Comparison of ENCODE assay signal across 10 mouse cellular contexts in genomic region chr11:31694109-31694508, GRCm38 (mm10). TPM values are rescaled to one million over a fixed set of nuclear protein-coding genes. Genes with fewer than 3 reads are reported as not detected.
DNase-seq lines count a peak whose midpoint lies in the region; ATAC-seq and TF ChIP-seq lines count a peak whose summit lies in the region.
"Had no signal": no experiment of that assay in that cellular context is flagged by ENCODE, and none has a peak within 500 bp of the region (broad histone marks: within the 10 kb centered on the region; RNA-seq: fewer than 3 reads in every experiment).

No protein-coding gene starts in this region.

- TF ChIP-seq POLR2A in ES-Bruce4 (IDR thresholded peaks at IDR 0.05; ENCODE audit: insufficient read depth, low read length) = no peak

- no peak for TF ChIP-seq EP300 in ES-Bruce4 (IDR thresholded peaks at IDR 0.05; ENCODE audit: insufficient read depth, low read depth, low read length)

- H3K27ac ChIP-seq in kidney, postnatal 0 days = no peak overlapping the region
- no peak overlapping the region for H3K27ac ChIP-seq in ES-Bruce4 (ENCODE audit: insufficient read depth, low read length)
- peak overlapping the region; percentile 84 for H3K27ac ChIP-seq in hindbrain, postnatal 0 days
- H3K27ac ChIP-seq: embryonic facial prominence, embryonic 15.5 days; neural tube, embryonic 12.5 days had no signal

- no peak for DNase-seq in kidney, postnatal 0 days (ENCODE audit: low spot score)
- DNase-seq in kidney, adult 9 months = no peak
- peak; percentile 42 for DNase-seq in B cell, adult 2 months
- no peak for DNase-seq in hindbrain, postnatal 0 days (ENCODE audit: low spot score)
- DNase-seq in right cerebral cortex, postnatal 14 days = no peak

- ATAC-seq in kidney, postnatal 0 days (replicated peaks; ENCODE audit: low FRiP score, low read depth) = no peak
- no peak for ATAC-seq in hindbrain, postnatal 0 days
- ATAC-seq in erythroid progenitor cell, adult 5-6 weeks (replicated peaks; ENCODE audit: low FRiP score, poor library complexity, severe bottlenecking) = no peak

- 100% methylated on average over 1 of the region's 1 CpGs for WGBS in kidney, postnatal 0 days
- WGBS in hindbrain, postnatal 0 days = 100% methylated on average over 1 of the region's 1 CpGs

- TF ChIP-seq CTCF in kidney, postnatal 0 days (IDR thresholded peaks at IDR 0.05; ENCODE audit: low read depth) = peak; percentile 50
- TF ChIP-seq CTCF in ES-Bruce4 (IDR thresholded peaks at IDR 0.05; ENCODE audit: low read depth, low read length) = peak; percentile 17
- TF ChIP-seq CTCF in hindbrain, postnatal 0 days (IDR thresholded peaks at IDR 0.05; ENCODE audit: low read depth) = peak; percentile 69

- H3K27me3 ChIP-seq in kidney, postnatal 0 days (ENCODE audit: insufficient read depth, low read length) = no peaks in the 10 kb centered on the region
- no peaks in the 10 kb centered on the region for H3K27me3 ChIP-seq in ES-Bruce4 (ENCODE audit: control insufficient read depth, insufficient read depth, low read length, poor library complexity, severe bottlenecking)
- H3K27me3 ChIP-seq in hindbrain, postnatal 0 days (ENCODE audit: insufficient read depth, low read length) = no peaks in the 10 kb centered on the region
- H3K27me3 ChIP-seq: embryonic facial prominence, embryonic 15.5 days; heart, embryonic 12.5 days; neural tube, embryonic 12.5 days had no signal

- no peaks in the 10 kb centered on the region for H3K9me3 ChIP-seq in kidney, postnatal 0 days (replicated peaks; ENCODE audit: low read length)
- H3K9me3 ChIP-seq in ES-Bruce4 (replicated peaks; ENCODE audit: control insufficient read depth, insufficient read depth, low read length, poor library complexity, severe bottlenecking) = no peaks in the 10 kb centered on the region
- no peaks in the 10 kb centered on the region for H3K9me3 ChIP-seq in hindbrain, postnatal 0 days (ENCODE audit: low read length)
- H3K9me3 ChIP-seq: embryonic facial prominence, embryonic 15.5 days; heart, embryonic 12.5 days; neural tube, embryonic 12.5 days had no signal

- no peak overlapping the region for H3K9ac ChIP-seq in kidney, postnatal 0 days (ENCODE audit: low read depth, low read length)
- H3K9ac ChIP-seq in ES-Bruce4 (ENCODE audit: low read depth, poor library complexity, severe bottlenecking) = no peak overlapping the region
- no peak overlapping the region for H3K9ac ChIP-seq in hindbrain, postnatal 0 days (replicated peaks; ENCODE audit: low read length)
- H3K9ac ChIP-seq: embryonic facial prominence, embryonic 15.5 days; heart, embryonic 12.5 days; neural tube, embryonic 12.5 days had no signal

- H3K36me3 ChIP-seq in kidney, postnatal 0 days (ENCODE audit: insufficient read depth, low read length) = no peaks in the 10 kb centered on the region
- no peaks in the 10 kb centered on the region for H3K36me3 ChIP-seq in ES-Bruce4 (ENCODE audit: control insufficient read depth, insufficient read depth, low read length, poor library complexity, severe bottlenecking)
- H3K36me3 ChIP-seq in hindbrain, postnatal 0 days (ENCODE audit: insufficient read depth, low read length) = no peaks in the 10 kb centered on the region
- H3K36me3 ChIP-seq: embryonic facial prominence, embryonic 15.5 days; heart, embryonic 12.5 days; neural tube, embryonic 12.5 days had no signal

- no peak overlapping the region for H3K4me3 ChIP-seq in kidney, postnatal 0 days (replicated peaks; ENCODE audit: low read depth, low read length)
- no peak overlapping the region for H3K4me3 ChIP-seq in ES-Bruce4 (ENCODE audit: low read depth, low read length)
- H3K4me3 ChIP-seq in hindbrain, postnatal 0 days (ENCODE audit: low read length) = no peak overlapping the region
- H3K4me3 ChIP-seq: embryonic facial prominence, embryonic 15.5 days; heart, embryonic 12.5 days; neural tube, embryonic 12.5 days had no signal

- H3K4me1 ChIP-seq in kidney, postnatal 0 days (replicated peaks; ENCODE audit: insufficient read depth, low read length) = no peaks in the 10 kb centered on the region; the same call in 1 of the 2 replicates
- H3K4me1 ChIP-seq in ES-Bruce4 (ENCODE audit: control insufficient read depth, insufficient read depth, low read length) = peaks cover 2% of the 10 kb centered on the region
- H3K4me1 ChIP-seq in hindbrain, postnatal 0 days (ENCODE audit: insufficient read depth, low read length) = peaks cover 4% of the 10 kb centered on the region; the same call in 1 of the 2 replicates
- H3K4me1 ChIP-seq: neural tube, embryonic 12.5 days had no signal

- H3K4me2 ChIP-seq in kidney, postnatal 0 days (ENCODE audit: low read length) = no peak overlapping the region
- no peak overlapping the region for H3K4me2 ChIP-seq in hindbrain, postnatal 0 days (ENCODE audit: low read depth, low read length)
- H3K4me2 ChIP-seq: embryonic facial prominence, embryonic 15.5 days; heart, embryonic 12.5 days; neural tube, embryonic 12.5 days had no signal

RNA-seq across cellular contexts. Expression of gene Bod1, which starts 22.4 kb away (rescaled TPM):
- 96.7 and 102 TPM in 2 replicates for polyA plus RNA-seq in kidney, postnatal 0 days (2015; fragmentation: Nextera tagmentation; extraction: Ambion mirVana)
- polyA plus RNA-seq in ES-Bruce4 (2011; ENCODE audit: insufficient read depth, insufficient read length, low read depth, missing spikeins) = 36.3 and 39.5 TPM in 2 replicates
- total RNA-seq in hindbrain, postnatal 0 days (2014; rRNA removed) = 91.2 and 113 TPM in 2 replicates
- polyA plus RNA-seq in hindbrain, postnatal 0 days (2015; fragmentation: Nextera tagmentation; extraction: Ambion mirVana) = 125 and 134 TPM in 2 replicates
- total RNA-seq in erythroid progenitor cell, adult 5-6 weeks (2015; ENCODE audit: low replicate concordance) = 3.4 and 4.7 TPM in 2 replicates
- total RNA-seq in erythroid progenitor cell, adult 5-6 weeks (2017; ENCODE audit: low replicate concordance) = 0.61 and 3.1 TPM in 2 replicates

Comparison
In these comparisons a context has a peak if more than half of its experiments do, and no peak if none do; other contexts are left out.
1. DNase-seq: peak in B cell, adult 2 months (2 of 2); none in kidney, postnatal 0 days (single experiment), kidney, adult 9 months (single experiment), hindbrain, postnatal 0 days (single experiment) and right cerebral cortex, postnatal 14 days (single experiment).
2. CTCF ChIP-seq: peak in every context shown above with its lines; median percentile 69 in hindbrain, postnatal 0 days; 50 in kidney, postnatal 0 days; 17 in ES-Bruce4.